Mouse (Mus musculus) right cerebral cortex, postnatal 14 days (tissue): ENCODE results near the gene Cachd1.

ENCODE experiments used
- DNase-seq: peaks from one replicate; pipeline ENCODE4 v3.0.0; 2022

Gene Cachd1

DNA sequence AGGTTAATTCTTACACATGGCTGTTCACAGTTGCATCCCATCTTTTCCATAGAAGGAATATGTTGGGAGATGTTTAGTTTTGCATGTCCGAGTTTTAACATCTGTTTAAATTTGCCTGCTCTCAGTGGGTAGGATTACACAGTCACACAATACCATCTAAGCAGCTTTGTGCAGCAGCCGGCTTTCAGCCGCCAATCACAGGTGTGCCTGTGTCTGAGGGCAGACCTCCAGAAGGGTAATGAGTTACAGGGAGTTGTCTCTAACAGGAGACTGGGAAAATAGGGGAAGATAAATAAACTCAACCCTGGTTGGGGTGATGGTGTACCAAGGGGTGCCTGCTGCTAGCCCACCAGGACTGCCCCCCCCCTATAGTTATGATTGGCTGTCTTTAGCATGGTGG lies 299.9 kb downstream of the Cachd1 start:
- DNase-seq, result no peak
